Mouse (Mus musculus) T-helper 17 cell (primary cell): ENCODE data around the gene Rerg.
"Not testable (repeated sequence)": the region's sequence is repeated elsewhere in the genome, so short reads cannot be mapped to it uniquely, and the experiment has no call there.

Source experiments
- in situ Hi-C, 2 experiments: fragments of 300-600 bp; cut with MboI, MseI; formaldehyde crosslinking; loops; 1 replicate in 1 of 2; 2 replicates in 1 of 2; pipeline ENCODE4 v1.15.1; 2025; ENCODE audit warnings: high pct_unique_total_duplicates in 2 of 2

Rerg gene

DNA sequence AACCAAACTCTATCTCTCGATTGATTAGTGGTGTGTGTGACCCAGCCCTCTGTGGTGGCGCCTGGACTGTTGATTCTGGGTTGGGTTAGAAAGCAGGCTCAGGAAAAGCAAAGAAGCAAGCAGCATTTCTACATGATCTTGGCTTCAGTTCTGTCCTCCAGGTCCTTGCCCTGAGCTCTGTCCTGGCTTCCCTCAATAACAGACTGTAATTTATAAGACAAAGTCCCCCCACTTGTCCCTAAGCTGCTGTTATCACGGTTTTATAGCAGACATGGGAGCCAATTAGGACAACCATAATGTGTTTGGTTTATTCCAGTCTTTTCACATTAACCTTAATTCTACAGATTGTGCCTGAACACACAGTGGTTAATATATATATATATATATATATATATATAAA, 82.8 kb downstream of the Rerg start:
- in situ Hi-C loops = no loop called here

DNA sequence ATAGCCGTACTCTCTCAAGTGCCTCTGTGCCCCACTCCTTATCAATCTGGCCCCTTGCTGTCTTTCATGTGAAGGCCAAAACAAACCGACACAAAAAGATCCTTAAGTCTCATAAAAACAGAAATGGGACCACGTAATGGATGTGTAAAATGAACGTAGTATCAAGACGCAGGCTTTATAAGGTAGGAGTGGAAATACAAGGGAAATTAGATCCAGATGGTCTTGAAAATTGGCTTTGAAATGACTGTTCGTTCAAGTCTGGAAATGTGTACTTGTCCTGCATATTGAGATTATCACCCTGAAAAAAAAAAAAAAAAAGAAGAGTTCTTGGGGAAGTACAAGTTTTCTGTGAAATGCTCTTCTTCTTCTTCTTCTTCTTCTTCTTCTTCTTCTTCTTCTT, 90.6 kb downstream of the Rerg start:
- in situ Hi-C loops = no loop called here

GRCm38 (mm10) chr6:137076731-137077130, 93.6 kb downstream of the Rerg start:
- in situ Hi-C loops = no loop called here

GRCm38 (mm10) chr6:137076225-137076624, 94.1 kb downstream of the Rerg start:
- in situ Hi-C loops = no loop called here

GRCm38 (mm10) chr6:137072256-137072655, 98.0 kb downstream of the Rerg start:
- in situ Hi-C loops = no loop called here

DNA sequence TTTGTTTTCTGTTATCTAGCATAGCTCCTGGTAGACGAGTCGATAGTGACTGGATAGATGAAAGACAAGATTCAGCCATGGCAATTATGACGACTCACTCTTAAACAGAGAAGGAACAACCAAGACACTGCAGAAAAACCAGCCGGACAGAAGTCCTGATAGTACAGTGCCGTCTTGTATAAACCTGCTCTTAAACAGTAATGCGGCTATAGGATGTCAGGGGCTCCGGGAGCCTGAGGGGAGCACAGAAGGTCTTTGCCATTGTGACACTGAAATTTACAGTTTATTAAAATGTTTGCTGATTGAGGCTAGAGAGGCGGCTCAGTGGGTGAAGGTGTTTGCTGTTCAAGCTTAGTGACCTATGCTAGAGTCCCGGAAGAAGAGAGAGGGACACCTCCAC, 98.8 kb downstream of the Rerg start:
- in situ Hi-C loops = no loop called here

DNA sequence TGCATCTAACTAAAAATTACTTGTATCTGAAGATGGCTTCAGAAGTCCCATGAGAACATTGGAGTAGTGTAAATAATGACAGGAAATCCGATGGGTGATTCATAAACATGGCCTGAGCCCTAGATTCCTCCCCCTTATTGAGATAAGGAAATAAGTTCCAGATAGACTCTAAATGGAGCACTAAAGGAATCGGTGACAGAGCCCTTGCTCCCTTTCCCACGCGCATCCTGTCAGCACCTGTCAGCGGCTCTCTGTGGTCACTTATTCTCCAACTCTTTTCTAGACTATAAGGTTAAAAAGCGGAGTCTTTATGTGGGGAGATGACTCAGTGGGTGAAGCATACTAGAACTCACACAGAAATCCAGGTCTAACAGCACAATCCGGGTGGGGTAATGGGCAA, 104.8 kb downstream of the Rerg start:
- in situ Hi-C loops = no loop called here

GRCm38 (mm10) chr6:137064786-137065185, 105.5 kb downstream of the Rerg start:
- in situ Hi-C loops = no loop called here

DNA sequence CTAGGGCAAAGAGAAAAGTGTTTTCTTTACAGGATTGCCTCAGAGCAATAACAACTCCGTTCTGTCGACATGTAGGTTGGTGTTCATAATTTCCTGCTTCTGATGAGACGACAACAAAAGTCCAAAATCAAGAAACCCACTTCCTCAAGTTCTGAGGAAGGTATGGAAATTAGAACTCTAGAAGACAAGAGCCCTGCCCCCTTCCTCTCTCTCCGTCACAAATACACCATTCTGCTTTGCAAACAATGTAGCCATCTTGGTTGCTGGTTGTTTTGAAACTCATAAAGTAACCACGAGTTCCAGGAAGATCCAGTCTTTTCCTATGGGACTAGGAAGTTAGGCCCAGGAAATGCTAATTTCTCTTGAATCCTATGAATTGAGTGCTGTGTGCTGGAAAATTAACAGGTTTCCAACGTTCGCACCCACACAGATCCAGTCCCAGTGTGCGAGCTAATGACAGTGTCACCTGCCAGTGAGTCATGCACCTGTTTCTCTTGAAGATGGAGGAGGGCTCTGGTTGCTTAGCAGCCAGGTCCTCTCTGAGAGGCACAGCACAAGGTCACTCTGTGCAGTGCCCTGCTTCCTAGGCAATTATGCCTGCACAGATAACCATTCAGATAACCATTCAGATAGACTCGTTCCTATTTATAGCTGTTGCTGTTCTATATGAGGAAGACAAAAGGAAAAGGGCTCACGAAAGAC, 106.9 kb downstream of the Rerg start:
- in situ Hi-C loops = no loop called here

DNA sequence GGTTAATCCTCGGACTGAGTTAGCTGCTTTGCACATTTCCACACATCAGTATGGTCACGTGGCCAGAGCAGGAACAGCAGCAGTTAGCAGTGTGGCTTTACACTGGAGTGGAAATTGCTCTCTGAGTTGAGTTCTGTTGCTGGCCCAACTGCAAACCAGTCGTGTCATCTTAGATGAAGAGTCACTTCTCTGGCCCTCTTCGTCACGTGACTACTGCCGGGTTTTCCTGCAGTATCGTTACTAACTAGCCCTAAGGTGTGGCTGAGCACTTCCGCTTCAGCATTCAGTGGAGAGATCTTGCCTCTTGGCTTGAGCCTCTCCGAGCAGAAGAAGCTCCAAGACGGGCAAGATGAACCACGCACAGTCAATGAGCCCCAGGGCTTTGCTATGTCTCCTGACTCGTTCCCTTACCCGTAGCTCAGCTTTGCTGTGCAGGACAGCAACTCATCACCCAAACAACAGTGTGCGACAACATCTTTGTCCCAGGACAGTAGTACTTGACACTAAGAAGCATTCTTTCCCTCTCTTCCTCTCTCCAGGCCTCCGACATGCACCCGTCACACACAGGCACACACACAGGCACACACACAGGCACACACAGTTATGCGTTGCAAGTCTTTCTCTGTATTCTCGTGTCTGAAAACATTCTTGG, 108.3 kb downstream of the Rerg start:
- in situ Hi-C loops = no loop called here

DNA sequence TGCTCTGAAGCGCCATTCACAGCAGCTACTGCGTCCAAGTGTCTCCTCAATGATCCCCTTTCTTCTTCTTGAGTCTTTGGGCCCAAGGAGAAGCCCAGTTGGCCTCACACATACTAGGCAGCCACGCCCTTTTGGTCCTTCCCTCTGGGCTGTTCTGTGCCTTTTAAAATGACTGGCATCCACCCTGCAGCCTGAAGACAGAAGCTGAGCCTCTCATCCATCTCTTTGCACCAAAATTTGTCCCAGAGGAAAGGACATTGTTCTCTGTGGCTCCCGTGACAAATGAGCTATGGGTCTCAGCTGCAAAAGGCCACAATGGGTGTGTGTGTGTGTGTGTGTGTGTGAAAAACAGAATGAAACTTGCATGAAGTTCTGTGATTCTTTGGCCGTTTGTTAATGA, 109.7 kb downstream of the Rerg start:
- in situ Hi-C loops = no loop called here

DNA sequence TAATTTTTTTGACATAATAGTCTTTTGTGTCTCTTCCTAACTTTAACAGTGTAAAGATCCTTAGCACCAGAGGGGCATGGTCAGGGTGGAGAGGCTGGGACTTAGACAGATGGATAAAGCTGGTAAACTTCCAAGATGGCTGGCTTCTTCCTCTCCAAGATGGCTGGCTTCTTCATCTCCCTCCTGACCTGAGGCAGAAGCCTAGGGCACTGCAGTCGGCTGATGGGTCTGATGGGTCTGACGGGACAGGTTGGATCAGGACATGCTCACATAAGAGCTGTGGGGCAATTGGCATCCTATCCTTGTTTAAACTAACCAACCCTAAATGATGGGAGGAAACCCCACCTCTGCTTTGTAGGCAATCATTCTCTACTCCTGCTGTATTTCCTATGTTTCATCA, 112.0 kb downstream of the Rerg start:
- in situ Hi-C loops = no loop called here

DNA sequence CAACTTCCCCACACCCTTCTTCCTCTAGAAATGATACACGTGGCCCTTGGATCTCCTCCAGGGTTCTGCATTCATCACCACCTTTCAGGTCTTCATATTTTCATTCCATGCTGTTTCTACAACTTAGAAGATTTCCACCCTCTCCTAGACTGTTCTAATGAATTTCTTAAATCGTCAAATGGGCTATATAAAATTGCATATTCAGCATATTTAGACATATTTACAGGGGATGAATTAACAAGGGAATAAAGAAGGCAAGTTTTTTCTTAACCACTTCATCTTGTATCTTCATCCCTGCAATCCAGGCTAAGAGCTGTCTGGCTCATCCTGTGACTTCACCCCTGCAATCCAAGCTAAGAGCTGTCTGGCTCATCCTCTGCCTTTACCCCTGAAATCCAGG, 116.2 kb downstream of the Rerg start:
- in situ Hi-C loops = loop anchor here (5.0 kb wide), 1 partner anchor 118 kb away; the partner anchor contains the start of gene Rerg (in 2 of the 2)

DNA sequence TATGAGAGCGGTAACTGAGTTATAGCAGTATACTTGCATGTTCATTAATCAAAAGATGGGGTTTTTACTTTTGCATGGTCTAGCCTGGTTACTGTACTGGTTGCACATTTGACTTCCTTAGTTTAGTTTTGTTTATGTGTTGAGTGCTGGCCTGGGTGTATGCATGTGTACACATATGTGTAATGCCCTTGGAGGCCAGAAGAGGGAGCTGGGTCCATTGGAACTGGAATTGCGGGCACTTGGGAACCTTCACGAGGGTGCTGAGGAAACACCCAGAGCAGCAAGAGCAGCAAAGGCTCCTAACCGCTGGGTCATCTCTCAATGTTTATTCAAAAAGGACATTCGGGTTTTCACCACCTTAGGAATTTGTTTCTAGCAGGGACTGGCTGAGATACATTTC, 116.8 kb downstream of the Rerg start:
- in situ Hi-C loops = loop anchor here (5.0 kb wide), 1 partner anchor 119 kb away; the partner anchor contains the start of gene Rerg (in 2 of the 2)

GRCm38 (mm10) chr6:137053006-137053405, 117.3 kb downstream of the Rerg start:
- in situ Hi-C loops = loop anchor here (5.0 kb wide), 1 partner anchor 119 kb away; the partner anchor contains the start of gene Rerg (in 2 of the 2)

- in situ Hi-C loops = no loop called here
Measured at GRCm38 (mm10) chr6:137047036-137047435, 123.3 kb downstream of the Rerg start.

DNA sequence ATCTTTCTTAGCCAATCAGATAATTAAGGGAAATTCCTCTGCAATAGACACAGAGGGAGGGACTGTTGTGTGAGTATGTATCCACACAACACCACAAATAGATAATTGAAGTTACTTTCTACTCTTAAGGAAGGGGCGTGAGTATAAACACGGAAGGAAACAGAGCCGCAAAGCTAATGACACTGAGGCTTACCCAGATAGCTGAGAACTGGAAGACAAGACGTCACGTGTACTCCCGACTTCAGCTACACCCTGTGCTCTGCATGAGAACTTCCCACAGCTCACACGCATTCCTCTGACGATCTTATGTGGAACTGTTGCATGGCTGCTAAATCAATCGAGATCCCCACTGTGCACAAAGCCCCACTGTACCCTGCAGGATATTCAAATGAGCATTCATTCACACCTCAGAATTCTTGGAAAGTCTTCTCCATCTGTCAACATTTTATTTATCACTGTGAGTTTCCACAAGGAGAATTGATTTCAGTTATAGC, 125.2 kb downstream of the Rerg start:
- in situ Hi-C loops = no loop called here

DNA sequence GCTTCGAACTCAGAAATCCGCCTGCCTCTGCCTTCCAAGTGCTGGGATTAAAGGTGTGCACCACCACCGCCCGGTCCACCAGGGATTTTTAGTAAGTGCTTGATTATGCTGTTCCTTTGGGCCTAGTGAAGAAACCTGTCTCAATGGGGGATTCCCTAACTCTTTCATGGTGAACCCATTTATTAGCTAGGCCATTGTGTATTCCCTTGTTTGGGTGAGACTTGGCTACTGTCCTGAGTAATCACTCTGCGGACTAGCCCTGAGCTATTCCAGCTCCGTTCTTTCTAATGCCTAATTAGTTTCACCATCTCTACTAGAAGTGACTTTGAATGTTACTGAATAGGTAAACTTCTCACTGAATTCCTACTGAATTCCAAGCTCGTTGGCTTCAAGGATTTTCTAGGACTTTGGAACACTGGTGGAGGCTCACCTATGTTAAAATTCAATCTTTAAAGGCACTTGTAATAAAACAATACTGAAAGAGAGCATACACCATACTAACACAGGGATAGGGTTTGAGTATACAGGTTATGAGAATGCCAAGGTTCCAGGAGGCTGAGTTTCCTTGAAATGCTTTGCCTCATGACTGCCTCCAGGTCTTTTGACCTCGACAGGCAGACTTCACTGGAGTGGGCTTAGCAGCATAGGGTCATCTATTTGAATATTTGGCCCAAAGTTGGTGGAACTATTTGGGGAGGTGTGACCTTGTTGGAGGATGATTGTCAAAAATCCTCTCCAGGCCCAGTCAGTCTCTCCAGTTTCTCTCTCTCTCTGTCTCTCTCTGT, 134.5 kb downstream of the Rerg start:
- in situ Hi-C loops = not testable (repeated sequence)

DNA sequence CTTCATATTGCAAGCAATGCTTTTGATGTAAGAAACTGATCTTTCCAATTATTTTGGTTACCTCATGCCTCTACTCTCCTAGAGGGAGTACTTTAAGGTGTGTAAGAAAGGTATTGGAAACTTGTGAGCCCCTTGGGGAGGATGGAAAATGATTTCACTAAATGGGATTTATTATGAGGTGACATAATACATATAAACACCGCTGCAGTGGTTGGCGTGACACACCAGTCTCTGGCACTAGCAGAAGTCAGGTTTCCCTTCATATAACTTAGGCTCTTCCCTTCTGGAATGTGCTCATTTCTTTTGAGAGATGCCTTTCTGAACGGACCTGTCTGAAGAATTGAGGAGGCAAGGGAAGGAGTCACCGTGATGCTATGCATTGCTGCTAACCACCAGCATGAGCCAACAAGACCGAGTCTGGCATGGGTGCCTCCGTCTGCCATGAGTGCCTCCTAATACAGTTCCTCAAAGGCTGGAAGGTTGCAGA, 139.6 kb downstream of the Rerg start:
- in situ Hi-C loops = no loop called here

- in situ Hi-C loops = no loop called here
Measured at GRCm38 (mm10) chr6:137029931-137030610, 140.2 kb downstream of the Rerg start.

DNA sequence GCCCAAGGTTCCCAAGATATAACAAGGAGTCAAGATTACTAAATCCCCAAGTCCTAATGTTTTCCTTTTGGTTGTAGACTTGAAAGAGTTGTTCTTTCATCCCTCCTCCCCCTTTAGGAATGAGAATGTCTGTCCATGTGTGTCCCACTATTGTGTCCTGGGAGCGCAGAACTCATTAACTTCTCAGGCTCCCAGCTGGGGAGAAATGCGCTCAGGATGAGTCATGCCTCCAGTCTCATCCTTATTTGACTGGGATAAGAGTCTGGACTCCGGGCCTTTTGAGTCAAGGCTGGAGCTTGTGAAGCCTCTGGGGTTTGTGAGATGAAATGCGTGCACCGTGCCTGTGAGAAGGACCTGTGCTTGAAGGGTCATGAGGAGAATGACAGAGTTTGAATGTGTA, 144.8 kb downstream of the Rerg start:
- in situ Hi-C loops = no loop called here
